Mouse (Mus musculus): ENCODE results near the gene Spryd3. TPM values are rescaled to one million over a fixed set of nuclear protein-coding genes. Genes with fewer than 3 reads are reported as not detected.
"Not testable (repeated sequence)": the region's sequence is repeated elsewhere in the genome, so short reads cannot be mapped to it uniquely, and the experiment has no call there.

The Spryd3 gene
- polyA plus RNA-seq, 1 experiment from 2014 or later: 95.9 TPM

GRCm38 (mm10) chr15:102169064-102169463, 33.0 kb upstream of the Spryd3 start:
- Histone ChIP-seq H3K27me3 (ENCODE audit: control insufficient read depth, insufficient read depth, low read depth, low read length) (no peaks in the 10 kb centered on the region), H3K36me3 (ENCODE audit: control insufficient read depth, insufficient read depth, low read length) (no peaks in the 10 kb centered on the region), H3K4me1 (ENCODE audit: control insufficient read depth, insufficient read depth, low read length) (no peaks in the 10 kb centered on the region), H3K9ac (ENCODE audit: low read depth, low read length) (no peak overlapping the region), H3K27ac (ENCODE audit: low read length) (no peak overlapping the region), H3K4me2 (ENCODE audit: low read length) (no peak overlapping the region), H3K4me3 (ENCODE audit: low read depth, low read length) (no peak overlapping the region), H3K9me3 (replicated peaks; ENCODE audit: control insufficient read depth, low read length, poor library complexity, severe bottlenecking) (no peaks in the 10 kb centered on the region)
- no peak for ATAC-seq
- 71% methylated on average over 2 of the region's 2 CpGs for WGBS

- Histone ChIP-seq H3K4me3 (ENCODE audit: low read depth, low read length) (no peak overlapping the region), H3K27ac (ENCODE audit: low read length) (no peak overlapping the region), H3K27me3 (ENCODE audit: control insufficient read depth, insufficient read depth, low read depth, low read length) (no peaks in the 10 kb centered on the region), H3K36me3 (ENCODE audit: control insufficient read depth, insufficient read depth, low read length) (no peaks in the 10 kb centered on the region), H3K9me3 (replicated peaks; ENCODE audit: control insufficient read depth, low read length, poor library complexity, severe bottlenecking) (no peaks in the 10 kb centered on the region), H3K4me2 (ENCODE audit: low read length) (no peak overlapping the region), H3K4me1 (ENCODE audit: control insufficient read depth, insufficient read depth, low read length) (no peaks in the 10 kb centered on the region), H3K9ac (ENCODE audit: low read depth, low read length) (no peak overlapping the region)
- WGBS: 73% methylated on average over 6 of the region's 6 CpGs
- no peak for ATAC-seq
Observed at GRCm38 (mm10) chr15:102167620-102168021, 31.6 kb upstream of the Spryd3 start.

- no peak overlapping the region for H3K4me3 ChIP-seq (ENCODE audit: low read depth, low read length)
- H3K9me3 ChIP-seq (replicated peaks; ENCODE audit: control insufficient read depth, low read length, poor library complexity, severe bottlenecking): no peaks in the 10 kb centered on the region
- no peaks in the 10 kb centered on the region for H3K4me1 ChIP-seq (ENCODE audit: control insufficient read depth, insufficient read depth, low read length)
- no peak overlapping the region for H3K4me2 ChIP-seq (ENCODE audit: low read length)
- no peaks in the 10 kb centered on the region for H3K36me3 ChIP-seq (ENCODE audit: control insufficient read depth, insufficient read depth, low read length)
- ATAC-seq: no peak
- H3K9ac ChIP-seq (ENCODE audit: low read depth, low read length): no peak overlapping the region
- no peaks in the 10 kb centered on the region for H3K27me3 ChIP-seq (ENCODE audit: control insufficient read depth, insufficient read depth, low read depth, low read length)
- WGBS: 60% methylated on average over 6 of the region's 6 CpGs
- H3K27ac ChIP-seq (ENCODE audit: low read length): no peak overlapping the region
Observed at GRCm38 (mm10) chr15:102165468-102166100, 29.6 kb upstream of the Spryd3 start.

GRCm38 (mm10) chr15:102163900-102164693, 28.1 kb upstream of the Spryd3 start:
- Histone ChIP-seq H3K9ac (ENCODE audit: low read depth, low read length) (no peak overlapping the region), H3K4me1 (ENCODE audit: control insufficient read depth, insufficient read depth, low read length) (no peaks in the 10 kb centered on the region), H3K27me3 (ENCODE audit: control insufficient read depth, insufficient read depth, low read depth, low read length) (no peaks in the 10 kb centered on the region), H3K36me3 (ENCODE audit: control insufficient read depth, insufficient read depth, low read length) (no peaks in the 10 kb centered on the region), H3K4me2 (ENCODE audit: low read length) (no peak overlapping the region), H3K27ac (ENCODE audit: low read length) (no peak overlapping the region), H3K4me3 (ENCODE audit: low read depth, low read length) (no peak overlapping the region), H3K9me3 (replicated peaks; ENCODE audit: control insufficient read depth, low read length, poor library complexity, severe bottlenecking) (no peaks in the 10 kb centered on the region)
- no peak for ATAC-seq
- 65% methylated on average over 3 of the region's 3 CpGs for WGBS

GRCm38 (mm10) chr15:102160415-102161060, 24.5 kb upstream of the Spryd3 start:
- Histone ChIP-seq H3K9me3 (replicated peaks; ENCODE audit: control insufficient read depth, low read length, poor library complexity, severe bottlenecking) (no peaks in the 10 kb centered on the region), H3K27ac (ENCODE audit: low read length) (no peak overlapping the region), H3K9ac (ENCODE audit: low read depth, low read length) (no peak overlapping the region), H3K4me1 (ENCODE audit: control insufficient read depth, insufficient read depth, low read length) (peaks cover 6% of the 10 kb centered on the region; the same call in 1 of the 2 replicates), H3K27me3 (ENCODE audit: control insufficient read depth, insufficient read depth, low read depth, low read length) (no peaks in the 10 kb centered on the region), H3K4me3 (ENCODE audit: low read depth, low read length) (no peak overlapping the region), H3K36me3 (ENCODE audit: control insufficient read depth, insufficient read depth, low read length) (no peaks in the 10 kb centered on the region), H3K4me2 (ENCODE audit: low read length) (no peak overlapping the region)
- WGBS: 71% methylated on average over 27 of the region's 27 CpGs
- no peak for ATAC-seq

GRCm38 (mm10) chr15:102156836-102157235, 20.8 kb upstream of the Spryd3 start:
- Histone ChIP-seq H3K27ac (ENCODE audit: low read length) (peak overlapping the region; percentile 56; the same call in 1 of the 2 replicates), H3K9ac (ENCODE audit: low read depth, low read length) (no peak overlapping the region), H3K4me3 (ENCODE audit: low read depth, low read length) (no peak overlapping the region), H3K27me3 (ENCODE audit: control insufficient read depth, insufficient read depth, low read depth, low read length) (no peaks in the 10 kb centered on the region), H3K4me2 (ENCODE audit: low read length) (peak overlapping the region; percentile 17; the same call in 1 of the 2 replicates), H3K9me3 (replicated peaks; ENCODE audit: control insufficient read depth, low read length, poor library complexity, severe bottlenecking) (no peaks in the 10 kb centered on the region), H3K4me1 (ENCODE audit: control insufficient read depth, insufficient read depth, low read length) (peaks cover 6% of the 10 kb centered on the region; the same call in 1 of the 2 replicates), H3K36me3 (ENCODE audit: control insufficient read depth, insufficient read depth, low read length) (no peaks in the 10 kb centered on the region)
- 26% methylated on average over 20 of the region's 20 CpGs for WGBS
- ATAC-seq: peak; percentile 66

GRCm38 (mm10) chr15:102155006-102155405, 19.0 kb upstream of the Spryd3 start:
- H3K4me3 ChIP-seq (ENCODE audit: low read depth, low read length); ATAC-seq; H3K27me3 ChIP-seq (ENCODE audit: control insufficient read depth, insufficient read depth, low read depth, low read length): not testable (repeated sequence)

GRCm38 (mm10) chr15:102152646-102153045, 16.6 kb upstream of the Spryd3 start:
- H3K4me1 ChIP-seq (ENCODE audit: control insufficient read depth, insufficient read depth, low read length): peaks cover 6% of the 10 kb centered on the region; the same call in 1 of the 2 replicates
- ATAC-seq: no peak
- no peak overlapping the region for H3K4me3 ChIP-seq (ENCODE audit: low read depth, low read length)
- WGBS: 36% methylated on average over 4 of the region's 4 CpGs
- H3K4me2 ChIP-seq (ENCODE audit: low read length): no peak overlapping the region
- no peaks in the 10 kb centered on the region for H3K9me3 ChIP-seq (replicated peaks; ENCODE audit: control insufficient read depth, low read length, poor library complexity, severe bottlenecking)
- H3K27me3 ChIP-seq (ENCODE audit: control insufficient read depth, insufficient read depth, low read depth, low read length): no peaks in the 10 kb centered on the region
- H3K36me3 ChIP-seq (ENCODE audit: control insufficient read depth, insufficient read depth, low read length): no peaks in the 10 kb centered on the region
- no peak overlapping the region for H3K9ac ChIP-seq (ENCODE audit: low read depth, low read length)
- no peak overlapping the region for H3K27ac ChIP-seq (ENCODE audit: low read length)

More at GRCm38 (mm10) chr15:102155006-102155405, 19.0 kb upstream of the Spryd3 start:
- not testable (repeated sequence) for H3K4me2 ChIP-seq (ENCODE audit: low read length); H3K36me3 ChIP-seq (ENCODE audit: control insufficient read depth, insufficient read depth, low read length); H3K9ac ChIP-seq (ENCODE audit: low read depth, low read length); H3K27ac ChIP-seq (ENCODE audit: low read length); H3K9me3 ChIP-seq (replicated peaks; ENCODE audit: control insufficient read depth, low read length, poor library complexity, severe bottlenecking); H3K4me1 ChIP-seq (ENCODE audit: control insufficient read depth, insufficient read depth, low read length)
- 90% methylated on average over 6 of the region's 6 CpGs for WGBS

Measured in midbrain, embryonic 16.5 days (tissue).